Mouse (Mus musculus) forebrain, embryonic 14.5 days (tissue): ENCODE measurements at regions not wholly inside any gene's neighbourhood (a gene's known extent, or its start where the extent isn't known, plus 50 kb on each side); places are given as distances from the start of the nearest gene placed in this dataset.

Experiments used
- ATAC-seq: fragments of 200-750 bp; cut with Nextera tagmentation; 2 replicates; pipeline ENCODE4 v1.8.0; 2017; ENCODE audit warnings: mild to moderate bottlenecking, moderate library complexity
- DNase-seq: peaks from one replicate; pipeline ENCODE4 v3.0.0-alpha.2; 2015; ENCODE audit warnings: low spot score
- H3K27ac ChIP-seq: fragments of 300-500 bp; sonication (generic); 2 replicates; pipeline ENCODE4 v1.5.1; 2014; ENCODE audit warnings: low read depth, mild to moderate bottlenecking, control low read depth, low read length, moderate library complexity
- H3K27me3 ChIP-seq: fragments of 300-500 bp; sonication (generic); replicated peaks from 2 replicates; pipeline ENCODE4 v1.6.1; 2014; ENCODE audit warnings: low read length, control low read depth, mixed read lengths; ENCODE audit not compliant: control insufficient read depth, insufficient read depth
- H3K36me3 ChIP-seq: fragments of 300-500 bp; sonication (generic); 2 replicates; pipeline ENCODE4 v1.6.1; 2014; ENCODE audit warnings: low read length, control low read depth; ENCODE audit not compliant: control insufficient read depth, insufficient read depth
- H3K4me1 ChIP-seq: fragments of 300-500 bp; sonication (generic); 2 replicates; pipeline ENCODE4 v1.6.1; 2014; ENCODE audit warnings: antibody characterized with exemption, low read length, control low read depth; ENCODE audit not compliant: control insufficient read depth, insufficient read depth
- H3K4me2 ChIP-seq: fragments of 300-500 bp; sonication (generic); 2 replicates; pipeline ENCODE4 v1.6.1; 2014; ENCODE audit warnings: mild to moderate bottlenecking, control low read depth, low read length
- H3K4me3 ChIP-seq: fragments of 300-500 bp; sonication (generic); 2 replicates; pipeline ENCODE4 v1.5.1; 2014; ENCODE audit warnings: low read depth, low read length, control low read depth
- H3K9ac ChIP-seq: fragments of 300-500 bp; sonication (generic); 2 replicates; pipeline ENCODE4 v1.6.1; 2014; ENCODE audit warnings: mild to moderate bottlenecking, low read length, control low read depth, moderate library complexity
- H3K9me3 ChIP-seq: fragments of 300-500 bp; sonication (generic); replicated peaks from 2 replicates; pipeline ENCODE4 v1.6.1; 2016; ENCODE audit warnings: low read length, control low read depth, mixed read lengths; ENCODE audit not compliant: control insufficient read depth
- WGBS: fragments of 180-500 bp; shearing (Covaris S2); extraction: QIAGEN DNeasy Blood & Tissue Kit; methylation state at CpG from one replicate; pipeline ENCODE4 v1.1.7; 2014; 5-methylcytosine and 5-hydroxymethylcytosine counted together

GRCm38 (mm10) chr19:44626261-44626660, 63.6 kb downstream of the Hif1an start:
- H3K36me3 ChIP-seq = no peaks in the 10 kb centered on the region
- H3K4me3 ChIP-seq = no peak overlapping the region
- WGBS = 82% methylated on average over 5 of the region's 5 CpGs
- H3K9me3 ChIP-seq = no peaks in the 10 kb centered on the region; the same call in 1 of the 2 replicates
- no peak for DNase-seq
- no peak overlapping the region for H3K4me2 ChIP-seq
- H3K9ac ChIP-seq = no peak overlapping the region
- no peak for ATAC-seq
- no peaks in the 10 kb centered on the region for H3K4me1 ChIP-seq
- no peaks in the 10 kb centered on the region for H3K27me3 ChIP-seq
- H3K27ac ChIP-seq = no peak overlapping the region

- ATAC-seq (no peak), DNase-seq (no peak)
- no peak overlapping the region for H3K4me3 ChIP-seq
- H3K27me3 ChIP-seq = no peaks in the 10 kb centered on the region
- 64% methylated on average over 7 of the region's 7 CpGs for WGBS
- H3K9me3 ChIP-seq = no peaks in the 10 kb centered on the region; the same call in 1 of the 2 replicates
- H3K27ac ChIP-seq = no peak overlapping the region
- no peak overlapping the region for H3K4me2 ChIP-seq
- H3K9ac ChIP-seq = no peak overlapping the region
- H3K36me3 ChIP-seq = no peaks in the 10 kb centered on the region
- no peaks in the 10 kb centered on the region for H3K4me1 ChIP-seq
Measured at GRCm38 (mm10) chr19:44629705-44630104, 67.1 kb downstream of the Hif1an start.

- 76% methylated on average over 19 of the region's 19 CpGs for whole genome bisulfite sequencing
Measured at GRCm38 (mm10) chr19:44631356-44632007, 68.8 kb downstream of the Hif1an start.

GRCm38 (mm10) chr19:44637145-44637719, 74.6 kb downstream of the Hif1an start:
- Histone ChIP-seq H3K9ac (no peak overlapping the region), H3K4me3 (no peak overlapping the region), H3K9me3 (no peaks in the 10 kb centered on the region), H3K36me3 (no peaks in the 10 kb centered on the region), H3K27ac (no peak overlapping the region), H3K4me1 (0 out of 2 replicates have a peak, but pooled peaks cover 2% of the 10 kb centered on the region), H3K27me3 (peaks cover 18% of the 10 kb centered on the region), H3K4me2 (no peak overlapping the region)
- WGBS = 83% methylated on average over 9 of the region's 9 CpGs
- DNase-seq (no peak), ATAC-seq (no peak)

More at GRCm38 (mm10) chr19:44631356-44632007, 68.8 kb downstream of the Hif1an start:
- no peaks in the 10 kb centered on the region for H3K36me3 ChIP-seq
- H3K27ac ChIP-seq = no peak overlapping the region
- no peak overlapping the region for H3K4me2 ChIP-seq
- DNase-seq (no peak), ATAC-seq (no peak)
- no peaks in the 10 kb centered on the region; the same call in 1 of the 2 replicates for H3K9me3 ChIP-seq
- H3K4me1 ChIP-seq = no peaks in the 10 kb centered on the region
- H3K27me3 ChIP-seq = no peaks in the 10 kb centered on the region
- H3K9ac ChIP-seq = no peak overlapping the region
- H3K4me3 ChIP-seq = no peak overlapping the region

GRCm38 (mm10) chr19:44640021-44640420, 77.4 kb downstream of the Hif1an start:
- H3K9me3 ChIP-seq = no peaks in the 10 kb centered on the region
- under 1% methylated on average over 26 of the region's 26 CpGs for WGBS
- DNase-seq (peak; percentile 53), ATAC-seq (no peak)
- H3K27me3 ChIP-seq = peaks cover 21% of the 10 kb centered on the region
- peak overlapping the region; percentile 58 for H3K9ac ChIP-seq
- peak overlapping the region; percentile 58 for H3K4me2 ChIP-seq
- 0 out of 2 replicates have a peak, but pooled peaks cover 2% of the 10 kb centered on the region for H3K4me1 ChIP-seq
- H3K4me3 ChIP-seq = peak overlapping the region; percentile 28
- no peak overlapping the region for H3K27ac ChIP-seq
- no peaks in the 10 kb centered on the region for H3K36me3 ChIP-seq

- ATAC-seq (no peak), DNase-seq (no peak)
- 0 out of 2 replicates have a peak, but pooled peaks cover 2% of the 10 kb centered on the region for H3K4me1 ChIP-seq
- 0% methylated on average over 1 of the region's 1 CpGs for WGBS
- peak overlapping the region; percentile 28 for H3K4me3 ChIP-seq
- H3K36me3 ChIP-seq = no peaks in the 10 kb centered on the region
- H3K27me3 ChIP-seq = peaks cover 21% of the 10 kb centered on the region
- H3K4me2 ChIP-seq = peak overlapping the region; percentile 58
- no peak overlapping the region for H3K27ac ChIP-seq
- H3K9ac ChIP-seq = peak overlapping the region; percentile 58; the same call in 1 of the 2 replicates
- no peaks in the 10 kb centered on the region for H3K9me3 ChIP-seq
Measured at GRCm38 (mm10) chr19:44640551-44640950, 77.9 kb downstream of the Hif1an start.

- Histone ChIP-seq H3K9ac (no peak overlapping the region), H3K27me3 (peaks cover 21% of the 10 kb centered on the region), H3K4me1 (0 out of 2 replicates have a peak, but pooled peaks cover 2% of the 10 kb centered on the region), H3K36me3 (no peaks in the 10 kb centered on the region), H3K27ac (no peak overlapping the region), H3K4me2 (no peak overlapping the region), H3K4me3 (no peak overlapping the region), H3K9me3 (no peaks in the 10 kb centered on the region)
- WGBS = 62% methylated on average over 4 of the region's 4 CpGs
- ATAC-seq = no peak
- no peak for DNase-seq
Measured at GRCm38 (mm10) chr19:44642294-44642693, 79.6 kb downstream of the Hif1an start.

- Histone ChIP-seq H3K4me1 (0 out of 2 replicates have a peak, but pooled peaks cover 2% of the 10 kb centered on the region), H3K4me3 (no peak overlapping the region), H3K36me3 (no peaks in the 10 kb centered on the region), H3K9ac (no peak overlapping the region), H3K27me3 (peaks cover 31% of the 10 kb centered on the region), H3K9me3 (no peaks in the 10 kb centered on the region), H3K4me2 (no peak overlapping the region), H3K27ac (no peak overlapping the region)
- ATAC-seq = no peak
- WGBS = 35% methylated on average over 3 of the region's 3 CpGs
- no peak for DNase-seq
Measured at GRCm38 (mm10) chr19:44644376-44644775, 81.7 kb downstream of the Hif1an start.

GRCm38 (mm10) chr19:44644929-44645328, 82.3 kb downstream of the Hif1an start:
- Histone ChIP-seq H3K4me2 (no peak overlapping the region), H3K36me3 (no peaks in the 10 kb centered on the region), H3K4me1 (0 out of 2 replicates have a peak, but pooled peaks cover 1% of the 10 kb centered on the region), H3K27me3 (peaks cover 30% of the 10 kb centered on the region), H3K9ac (no peak overlapping the region), H3K27ac (no peak overlapping the region), H3K9me3 (no peaks in the 10 kb centered on the region), H3K4me3 (no peak overlapping the region)
- no peak for ATAC-seq
- DNase-seq = no peak
- WGBS = 60% methylated on average over 4 of the region's 4 CpGs
